Mouse (Mus musculus) kidney, adult 2 months (tissue): ENCODE results near the gene Sdc4.

Experiments
- CTCF ChIP-seq: fragments of 200-500 bp; conservative IDR thresholded peaks from 2 replicates; pipeline ENCODE4 v1.5.1; 2011; ENCODE audit warnings: low read depth, mild to moderate bottlenecking, control low read depth, low read length, moderate library complexity, mixed read lengths; ENCODE audit not compliant: insufficient read depth, insufficient read length
- POLR2A ChIP-seq: fragments of 200-500 bp; IDR thresholded peaks from one replicate; pipeline ENCODE4 v1.6.1; 2011; ENCODE audit warnings: low read depth, low read length, control low read depth

GRCm38 (mm10) chr2:164433278-164433895, 10.3 kb downstream of the Sdc4 start:
- TF ChIP-seq CTCF (no peak), POLR2A (no peak)
